Mouse (Mus musculus) megakaryocyte, embryonic 14.5 days (primary cell): ENCODE measurements around the gene Itfg2.

Experiments used
- FLI1 ChIP-seq: IDR thresholded peaks from 2 replicates; pipeline ENCODE4 v1.6.1; 2012; ENCODE audit warnings: low read length, inconsistent platforms, mixed read lengths
- GATA1 ChIP-seq: IDR thresholded peaks from 3 replicates; pipeline ENCODE4 v1.6.1; 2012; ENCODE audit warnings: mixed read lengths, low read length, inconsistent platforms, borderline replicate concordance

- TF ChIP-seq GATA1 (no peak), FLI1 (no peak)
Measured at GRCm38 (mm10) chr6:128421036-128421435, 3.7 kb downstream of the Itfg2 start.
